Mouse (Mus musculus) midbrain, embryonic 12.5 days (tissue): ENCODE data around the gene Lcn12. TPM values are rescaled to one million over a fixed set of nuclear protein-coding genes. Genes with fewer than 3 reads are reported as not detected.
A peak's percentile ranks its signal among the peaks of the same experiment; 100 is the strongest.

ENCODE experiments used
- ATAC-seq: fragments of 200-750 bp; cut with Nextera tagmentation; 2 replicates; pipeline ENCODE4 v1.8.0; 2017; ENCODE audit warnings: low read depth, moderate TSS enrichment, moderate library complexity; ENCODE audit not compliant: low FRiP score
- H3K27ac ChIP-seq: fragments of 300-500 bp; sonication (generic); replicated peaks from 2 replicates; pipeline ENCODE4 v1.5.1; 2016; ENCODE audit warnings: mild to moderate bottlenecking
- H3K27me3 ChIP-seq: fragments of 300-500 bp; sonication (generic); 2 replicates; pipeline ENCODE4 v1.6.1; 2016; ENCODE audit warnings: mild to moderate bottlenecking
- H3K36me3 ChIP-seq: fragments of 300-500 bp; sonication (generic); 2 replicates; pipeline ENCODE4 v1.6.1; 2016
- H3K4me1 ChIP-seq: fragments of 300-500 bp; sonication (generic); 2 replicates; pipeline ENCODE4 v1.6.1; 2016
- H3K4me2 ChIP-seq: fragments of 300-500 bp; sonication (generic); replicated peaks from 2 replicates; pipeline ENCODE4 v1.6.1; 2016; ENCODE audit warnings: mild to moderate bottlenecking, moderate library complexity
- H3K4me3 ChIP-seq: fragments of 300-500 bp; sonication (generic); 2 replicates; pipeline ENCODE4 v1.5.1; 2016; ENCODE audit warnings: mild to moderate bottlenecking
- H3K9ac ChIP-seq: fragments of 300-500 bp; sonication (generic); replicated peaks from 2 replicates; pipeline ENCODE4 v1.6.1; 2016; ENCODE audit warnings: mild to moderate bottlenecking, moderate library complexity
- H3K9me3 ChIP-seq: fragments of 300-500 bp; sonication (generic); 2 replicates; pipeline ENCODE4 v1.6.1; 2016; ENCODE audit warnings: mild to moderate bottlenecking
- WGBS: fragments of 180-500 bp; shearing (Covaris S2); methylation state at CpG from one replicate; pipeline ENCODE4 v1.1.7; 2016; 5-methylcytosine and 5-hydroxymethylcytosine counted together
- polyA plus RNA-seq: library from polyadenylated mRNA; unstranded; fragments of >200 nt; fragmentation: Nextera tagmentation; extraction: Ambion mirVana; gene quantifications from 2 replicates; pipeline ENCODE4 v1.2.1, GENCODE M21; 2016

The Lcn12 gene
- polyA plus RNA-seq, 1 experiment from 2014 or later, result not detected

DNA sequence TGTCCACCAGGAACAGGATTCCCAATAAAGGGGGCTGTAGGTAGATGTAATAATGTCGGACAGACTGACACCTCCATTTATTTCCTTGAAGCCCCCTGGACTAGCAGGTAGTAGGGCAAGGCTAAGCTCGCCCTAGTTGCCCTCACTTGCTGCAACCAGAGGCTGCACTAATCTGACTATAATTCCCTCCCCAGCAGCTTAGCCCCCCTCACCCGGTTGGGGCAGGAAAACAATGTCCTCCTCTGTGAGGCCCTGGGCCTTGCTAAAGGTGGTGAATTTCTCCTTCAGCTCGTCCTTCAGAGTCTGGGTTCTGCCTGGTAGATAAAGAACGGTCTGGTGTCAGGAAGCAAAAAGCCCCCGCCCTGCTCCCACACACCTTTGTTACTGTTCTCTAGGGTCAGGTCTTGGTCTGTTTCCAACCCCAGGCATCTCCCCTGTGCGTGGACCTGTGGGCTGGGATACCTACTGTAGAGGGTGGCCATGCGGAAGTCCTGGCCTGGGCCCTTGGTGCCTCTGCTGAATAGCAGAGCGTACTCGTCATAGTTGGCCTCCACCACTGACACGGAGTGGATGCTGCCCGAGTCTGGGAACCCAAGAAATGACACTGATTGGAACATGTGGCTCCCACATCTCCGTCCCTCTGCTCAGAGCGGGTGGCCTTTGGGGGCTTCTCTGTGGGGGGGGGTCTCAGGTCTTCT, 26.0 kb downstream of the Lcn12 start:
- ATAC-seq, result no peak
- Histone ChIP-seq H3K4me1 (peaks cover 24% of the 10 kb centered on the region; the same call in 1 of the 2 replicates), H3K27ac (no peak overlapping the region), H3K4me2 (no peak overlapping the region), H3K27me3 (no peaks in the 10 kb centered on the region), H3K9me3 (no peaks in the 10 kb centered on the region), H3K9ac (no peak overlapping the region), H3K4me3 (no peak overlapping the region), H3K36me3 (no peaks in the 10 kb centered on the region)
- WGBS, result 76% methylated on average over 14 of the region's 14 CpGs

- Histone ChIP-seq H3K4me2 (no peak overlapping the region), H3K36me3 (no peaks in the 10 kb centered on the region), H3K9ac (no peak overlapping the region), H3K4me1 (peaks cover 29% of the 10 kb centered on the region), H3K27me3 (no peaks in the 10 kb centered on the region), H3K9me3 (no peaks in the 10 kb centered on the region), H3K27ac (peak overlapping the region; percentile 50), H3K4me3 (no peak overlapping the region)
- peak; percentile 74 for ATAC-seq
- 39% methylated on average over 10 of the region's 10 CpGs for WGBS
Measured at GRCm38 (mm10) chr2:25465816-25466635, 27.7 kb downstream of the Lcn12 start.

- Histone ChIP-seq H3K9me3 (no peaks in the 10 kb centered on the region), H3K9ac (no peak overlapping the region), H3K4me2 (no peak overlapping the region), H3K36me3 (no peaks in the 10 kb centered on the region), H3K27me3 (no peaks in the 10 kb centered on the region), H3K4me3 (no peak overlapping the region), H3K4me1 (peaks cover 32% of the 10 kb centered on the region), H3K27ac (no peak overlapping the region; the same call in 1 of the 2 replicates)
- 83% methylated on average over 2 of the region's 2 CpGs for WGBS
- no peak for ATAC-seq
Measured at GRCm38 (mm10) chr2:25465256-25465655, 28.5 kb downstream of the Lcn12 start.

- Histone ChIP-seq H3K4me3 (no peak overlapping the region), H3K36me3 (peaks cover 7% of the 10 kb centered on the region; the same call in 1 of the 2 replicates), H3K9me3 (no peaks in the 10 kb centered on the region), H3K4me2 (no peak overlapping the region), H3K9ac (no peak overlapping the region), H3K27ac (no peak overlapping the region), H3K27me3 (no peaks in the 10 kb centered on the region), H3K4me1 (peaks cover 34% of the 10 kb centered on the region)
- ATAC-seq, result no peak
- 91% methylated on average over 3 of the region's 3 CpGs for WGBS
Measured at GRCm38 (mm10) chr2:25463630-25464029, 30.1 kb downstream of the Lcn12 start.

GRCm38 (mm10) chr2:25461407-25461806, 32.3 kb downstream of the Lcn12 start:
- peak overlapping the region; percentile 79 for H3K9ac ChIP-seq
- H3K4me3 ChIP-seq, result peak overlapping the region; percentile 77
- H3K36me3 ChIP-seq, result peaks cover 14% of the 10 kb centered on the region
- peak overlapping the region; percentile 89 for H3K27ac ChIP-seq
- H3K27me3 ChIP-seq, result no peaks in the 10 kb centered on the region
- H3K4me2 ChIP-seq, result peak overlapping the region; percentile 80
- 34% methylated on average over 3 of the region's 3 CpGs for WGBS
- H3K9me3 ChIP-seq, result no peaks in the 10 kb centered on the region
- peak; percentile 3; the same call in 1 of the 2 replicates for ATAC-seq
- H3K4me1 ChIP-seq, result peaks cover 26% of the 10 kb centered on the region

GRCm38 (mm10) chr2:25460551-25461309, 33.0 kb downstream of the Lcn12 start, which contains the start of gene Paxx:
Gene Paxx, minus strand, starts transcription at chr2:25461094.
- H3K36me3 ChIP-seq, result peaks cover 14% of the 10 kb centered on the region
- H3K4me2 ChIP-seq, result peak within 1 kb of the TSS; percentile 80
- WGBS, result under 1% methylated on average over 48 of the region's 48 CpGs
- peak within 1 kb of the TSS; percentile 77 for H3K4me3 ChIP-seq
- peak within 1 kb of the TSS; percentile 79 for H3K9ac ChIP-seq
- H3K27ac ChIP-seq, result peak within 1 kb of the TSS; percentile 89
- ATAC-seq, result peak; percentile 90
- H3K4me1 ChIP-seq, result peaks cover 20% of the 10 kb centered on the region
- no peaks in the 10 kb centered on the region for H3K9me3 ChIP-seq
- no peaks in the 10 kb centered on the region; the same call in 1 of the 2 replicates for H3K27me3 ChIP-seq

DNA sequence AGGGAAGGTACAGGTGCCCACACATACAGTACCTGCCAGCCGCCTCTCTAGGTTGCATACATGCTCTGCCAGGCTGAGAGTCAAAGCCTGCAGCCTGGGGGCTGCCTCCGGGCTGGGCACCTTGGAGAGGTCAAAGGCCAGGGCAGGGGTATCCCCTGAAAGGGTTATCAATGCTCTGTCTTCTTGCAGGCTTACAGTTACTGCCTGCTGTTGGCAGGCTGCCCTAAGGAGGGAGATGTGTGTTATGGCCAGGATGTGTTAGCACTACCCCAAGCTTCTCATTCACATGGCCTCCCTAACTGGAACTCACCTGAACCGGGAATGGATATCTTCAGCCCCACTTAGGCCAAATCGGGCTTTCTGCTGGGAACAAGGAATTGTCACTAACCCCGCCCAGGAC, 33.6 kb downstream of the Lcn12 start:
- Histone ChIP-seq H3K9ac (peak overlapping the region; percentile 79), H3K36me3 (peaks cover 14% of the 10 kb centered on the region), H3K4me3 (peak overlapping the region; percentile 77), H3K9me3 (no peaks in the 10 kb centered on the region), H3K27ac (peak overlapping the region; percentile 89), H3K4me1 (peaks cover 18% of the 10 kb centered on the region), H3K27me3 (no peaks in the 10 kb centered on the region; the same call in 1 of the 2 replicates), H3K4me2 (peak overlapping the region; percentile 80)
- 35% methylated on average over 5 of the region's 5 CpGs for WGBS
- ATAC-seq, result peak; percentile 13

DNA sequence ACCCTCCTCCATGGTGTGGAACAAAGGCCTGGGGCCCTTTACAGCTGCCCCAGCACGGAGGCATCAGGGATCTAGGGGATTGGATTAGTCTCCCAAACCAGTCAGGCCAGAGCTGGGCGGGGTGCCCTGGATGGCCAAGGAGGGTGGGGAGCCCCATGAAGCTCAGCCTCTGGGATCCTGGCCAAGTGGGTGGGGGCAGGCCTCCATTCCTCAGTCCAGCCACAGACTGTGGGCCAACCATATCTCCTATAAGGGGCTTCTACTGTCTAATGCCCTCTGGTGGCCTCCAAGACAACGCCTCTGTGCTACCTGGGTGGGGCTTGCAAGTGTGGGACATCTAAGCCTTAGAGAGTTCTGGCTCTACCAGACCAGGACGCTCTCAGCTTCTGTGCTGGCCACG, 34.8 kb downstream of the Lcn12 start:
- Histone ChIP-seq H3K4me1 (peaks cover 18% of the 10 kb centered on the region), H3K9ac (no peak overlapping the region), H3K9me3 (no peaks in the 10 kb centered on the region), H3K4me3 (no peak overlapping the region), H3K4me2 (no peak overlapping the region), H3K27me3 (no peaks in the 10 kb centered on the region; the same call in 1 of the 2 replicates), H3K27ac (no peak overlapping the region), H3K36me3 (peaks cover 14% of the 10 kb centered on the region)
- WGBS, result 87% methylated on average over 5 of the region's 5 CpGs
- no peak for ATAC-seq

- no peak overlapping the region for H3K27ac ChIP-seq
- H3K9ac ChIP-seq, result 0 out of 2 replicates have a peak overlapping the region, but pooled peaks have one; percentile 17
Measured at GRCm38 (mm10) chr2:25457022-25457896, 36.5 kb downstream of the Lcn12 start.

DNA sequence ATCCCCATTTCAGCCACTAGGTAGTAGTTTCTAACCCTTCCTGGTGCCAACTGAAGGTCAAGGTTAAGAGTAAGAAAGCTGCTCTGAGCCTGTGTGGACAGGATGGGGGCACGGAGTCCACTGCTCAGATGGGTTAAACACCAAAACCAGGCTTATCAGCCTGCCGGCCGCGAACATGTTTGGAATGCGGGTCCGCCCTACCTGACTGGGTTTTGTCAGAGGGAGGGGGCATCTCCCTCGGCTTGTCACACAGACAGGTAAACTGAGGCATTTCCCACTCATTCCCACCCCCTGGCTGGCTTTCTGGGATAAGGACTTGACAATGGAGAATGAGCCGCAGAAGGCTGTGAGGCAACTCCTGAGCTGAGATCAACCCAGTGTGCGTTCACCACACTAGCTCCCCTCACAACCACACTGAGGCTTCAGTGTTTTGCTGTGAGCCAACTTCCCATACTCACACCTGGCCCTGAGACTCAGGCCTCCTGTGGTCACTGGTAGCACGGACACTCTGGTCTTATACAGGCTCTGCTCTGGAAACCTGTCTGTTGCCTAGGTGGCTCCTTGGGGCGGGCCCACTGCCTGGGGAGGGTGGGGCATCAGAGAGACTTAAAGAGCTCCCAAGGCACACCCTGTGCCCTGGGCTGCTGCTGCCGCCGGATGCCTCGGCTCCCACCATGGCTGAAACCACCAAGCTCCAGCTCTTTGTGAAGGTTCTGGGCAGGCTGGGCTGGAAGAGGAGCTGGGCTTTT, 37.3 kb downstream of the Lcn12 start, which contains the start of gene Clic3:
Gene Clic3, plus strand, starts transcription at position 634 of the 749 bp plus-strand sequence.
- 0 out of 2 replicates have a peak within 1 kb of the TSS, but pooled peaks have one; percentile 17 for H3K9ac ChIP-seq
- 65% methylated on average over 14 of the region's 14 CpGs for WGBS

More at GRCm38 (mm10) chr2:25457022-25457896, 36.5 kb downstream of the Lcn12 start:
- H3K4me1 ChIP-seq, result peaks cover 18% of the 10 kb centered on the region
- no peaks in the 10 kb centered on the region for H3K9me3 ChIP-seq
- H3K4me3 ChIP-seq, result no peak overlapping the region
- no peak for ATAC-seq
- H3K36me3 ChIP-seq, result peaks cover 14% of the 10 kb centered on the region
- WGBS, result 88% methylated on average over 9 of the region's 9 CpGs
- H3K4me2 ChIP-seq, result no peak overlapping the region
- H3K27me3 ChIP-seq, result no peaks in the 10 kb centered on the region; the same call in 1 of the 2 replicates

More for the DNA sequence above, 37.3 kb downstream of the Lcn12 start, which contains the start of gene Clic3:
- Histone ChIP-seq H3K4me1 (peaks cover 15% of the 10 kb centered on the region), H3K27me3 (no peaks in the 10 kb centered on the region; the same call in 1 of the 2 replicates), H3K36me3 (peaks cover 14% of the 10 kb centered on the region), H3K4me3 (no peak within 1 kb of the TSS), H3K4me2 (no peak within 1 kb of the TSS), H3K27ac (no peak within 1 kb of the TSS), H3K9me3 (no peaks in the 10 kb centered on the region)
- ATAC-seq, result no peak
